Mouse (Mus musculus) limb, embryonic 12.5 days (tissue): ENCODE results near the gene Traf1. TPM values are rescaled to one million over a fixed set of nuclear protein-coding genes. Genes with fewer than 3 reads are reported as not detected.
A peak's percentile ranks its signal among the peaks of the same experiment; 100 is the strongest.

Experiments used
- ATAC-seq: fragments of 200-750 bp; cut with Nextera tagmentation; 2 replicates; pipeline ENCODE4 v1.8.0; 2017; ENCODE audit warnings: low read depth, moderate TSS enrichment; ENCODE audit not compliant: insufficient number of reproducible peaks, insufficient read depth, low FRiP score, low TSS enrichment
- H3K27ac ChIP-seq: fragments of 300-500 bp; sonication (generic); 2 replicates; pipeline ENCODE4 v1.5.1; 2016; ENCODE audit warnings: mild to moderate bottlenecking, moderate library complexity
- H3K27me3 ChIP-seq: fragments of 300-500 bp; sonication (generic); 2 replicates; pipeline ENCODE4 v1.6.1; 2016; ENCODE audit warnings: mild to moderate bottlenecking, moderate library complexity
- H3K36me3 ChIP-seq: fragments of 300-500 bp; sonication (generic); 2 replicates; pipeline ENCODE4 v1.6.1; 2016; ENCODE audit warnings: mild to moderate bottlenecking, moderate library complexity
- H3K4me1 ChIP-seq: fragments of 300-500 bp; sonication (generic); replicated peaks from 2 replicates; pipeline ENCODE4 v1.6.1; 2016
- H3K4me2 ChIP-seq: fragments of 300-500 bp; sonication (generic); 2 replicates; pipeline ENCODE4 v1.6.1; 2016; ENCODE audit warnings: mild to moderate bottlenecking, moderate library complexity
- H3K4me3 ChIP-seq: fragments of 300-500 bp; sonication (generic); replicated peaks from 2 replicates; pipeline ENCODE4 v1.5.1; 2016; ENCODE audit warnings: mild to moderate bottlenecking
- H3K9ac ChIP-seq: fragments of 300-500 bp; sonication (generic); replicated peaks from 2 replicates; pipeline ENCODE4 v1.6.1; 2016; ENCODE audit warnings: mild to moderate bottlenecking, moderate library complexity
- H3K9me3 ChIP-seq: fragments of 300-500 bp; sonication (generic); 2 replicates; pipeline ENCODE4 v1.6.1; 2016; ENCODE audit warnings: mild to moderate bottlenecking, moderate library complexity
- WGBS: fragments of 180-500 bp; shearing (Covaris S2); methylation state at CpG from one replicate; pipeline ENCODE4 v1.1.7; 2016; 5-methylcytosine and 5-hydroxymethylcytosine counted together
- polyA plus RNA-seq: library from polyadenylated mRNA; unstranded; fragments of >200 nt; fragmentation: Nextera tagmentation; extraction: Ambion mirVana; gene quantifications from 2 replicates; pipeline ENCODE4 v1.2.1, GENCODE M21; 2016

The Traf1 gene
- polyA plus RNA-seq, 1 experiment from 2014 or later = 0.61 TPM

GRCm38 (mm10) chr2:34965806-34966205, 4.2 kb upstream of the Traf1 start:
- peaks cover 12% of the 10 kb centered on the region; the same call in 1 of the 2 replicates for H3K4me1 ChIP-seq
- peaks cover 13% of the 10 kb centered on the region for H3K27me3 ChIP-seq
- ATAC-seq = no peak
- H3K9ac ChIP-seq = no peak overlapping the region
- WGBS = 66% methylated on average over 8 of the region's 8 CpGs
- no peak overlapping the region for H3K27ac ChIP-seq
- H3K9me3 ChIP-seq = no peaks in the 10 kb centered on the region
- no peak overlapping the region for H3K4me2 ChIP-seq
- H3K4me3 ChIP-seq = no peak overlapping the region
- no peaks in the 10 kb centered on the region for H3K36me3 ChIP-seq

DNA sequence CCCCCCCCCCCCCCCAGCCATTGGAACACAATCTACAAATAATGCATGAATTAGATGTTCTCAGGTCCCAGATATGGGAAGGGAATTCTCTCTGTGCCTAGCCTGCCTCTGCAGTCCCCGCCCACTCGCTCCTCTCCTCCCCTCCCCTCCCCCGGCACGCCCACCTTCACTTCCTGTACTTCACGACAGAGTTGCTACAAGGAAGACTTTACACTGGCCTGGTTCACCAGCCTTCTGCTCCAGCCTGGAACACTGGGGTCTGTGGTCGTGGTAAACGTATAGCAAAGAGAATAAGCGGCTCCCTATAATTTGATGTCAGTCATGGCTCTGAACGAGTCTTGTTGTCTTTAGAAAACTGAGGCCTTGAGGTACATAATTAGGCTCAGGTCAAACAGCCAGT, 3.7 kb upstream of the Traf1 start:
- H3K4me1 ChIP-seq = peaks cover 12% of the 10 kb centered on the region; the same call in 1 of the 2 replicates
- H3K4me2 ChIP-seq = no peak overlapping the region
- no peaks in the 10 kb centered on the region for H3K36me3 ChIP-seq
- no peak for ATAC-seq
- H3K27me3 ChIP-seq = peaks cover 15% of the 10 kb centered on the region
- no peak overlapping the region for H3K9ac ChIP-seq
- WGBS = 38% methylated on average over 9 of the region's 9 CpGs
- no peak overlapping the region for H3K27ac ChIP-seq
- H3K9me3 ChIP-seq = no peaks in the 10 kb centered on the region
- no peak overlapping the region for H3K4me3 ChIP-seq

- Histone ChIP-seq H3K4me3 (no peak overlapping the region), H3K4me1 (peaks cover 12% of the 10 kb centered on the region; the same call in 1 of the 2 replicates), H3K27me3 (peaks cover 15% of the 10 kb centered on the region), H3K9ac (no peak overlapping the region), H3K9me3 (no peaks in the 10 kb centered on the region), H3K4me2 (no peak overlapping the region), H3K27ac (no peak overlapping the region), H3K36me3 (no peaks in the 10 kb centered on the region)
- ATAC-seq = no peak
- 73% methylated on average over 9 of the region's 9 CpGs for WGBS
These were observed 3.1 kb upstream of the Traf1 start for GRCm38 (mm10) chr2:34964651-34965050.

- H3K4me2 ChIP-seq = no peak overlapping the region
- no peak overlapping the region for H3K9ac ChIP-seq
- no peaks in the 10 kb centered on the region for H3K36me3 ChIP-seq
- 87% methylated on average over 6 of the region's 6 CpGs for WGBS
- H3K4me3 ChIP-seq = no peak overlapping the region
- ATAC-seq = no peak
- peaks cover 15% of the 10 kb centered on the region for H3K27me3 ChIP-seq
- no peak overlapping the region for H3K27ac ChIP-seq
- peaks cover 12% of the 10 kb centered on the region; the same call in 1 of the 2 replicates for H3K4me1 ChIP-seq
- no peaks in the 10 kb centered on the region for H3K9me3 ChIP-seq
These were observed 2.7 kb upstream of the Traf1 start for GRCm38 (mm10) chr2:34964230-34964629.

DNA sequence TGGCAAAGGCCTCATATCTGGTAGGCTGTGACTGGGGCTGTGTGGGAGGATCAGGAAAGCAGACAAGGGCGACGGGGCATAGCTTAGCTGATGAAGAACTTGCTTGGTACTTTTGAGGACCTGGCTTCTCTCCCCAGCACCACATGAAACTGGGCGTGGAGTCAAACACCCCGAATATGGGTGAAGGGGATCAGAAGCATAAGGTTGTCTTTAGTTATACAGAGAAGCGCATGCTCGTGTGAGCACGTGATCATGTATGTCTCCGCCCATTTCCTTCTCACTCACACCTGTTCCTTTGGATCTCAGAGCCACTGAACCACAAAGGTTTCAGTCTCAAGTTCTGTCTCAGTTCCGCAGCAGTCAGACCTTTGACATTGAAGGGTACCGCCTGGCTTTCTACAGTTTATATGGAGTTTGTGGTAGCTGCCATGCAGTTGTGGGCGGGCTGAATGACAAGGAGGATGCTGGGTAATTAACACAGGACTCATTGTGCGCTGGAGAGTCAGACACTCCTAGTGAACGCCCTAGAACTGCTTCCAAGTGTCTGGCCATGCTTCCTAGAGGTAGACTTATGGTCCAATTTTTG, 1.9 kb upstream of the Traf1 start:
- no peak for ATAC-seq
- Histone ChIP-seq H3K36me3 (no peaks in the 10 kb centered on the region), H3K27me3 (peaks cover 18% of the 10 kb centered on the region), H3K4me1 (peaks cover 12% of the 10 kb centered on the region; the same call in 1 of the 2 replicates), H3K27ac (no peak overlapping the region), H3K4me2 (no peak overlapping the region), H3K9ac (no peak overlapping the region), H3K9me3 (no peaks in the 10 kb centered on the region), H3K4me3 (no peak overlapping the region)
- 79% methylated on average over 13 of the region's 13 CpGs for WGBS

GRCm38 (mm10) chr2:34962893-34963292, 1.3 kb upstream of the Traf1 start:
- Histone ChIP-seq H3K9ac (no peak overlapping the region), H3K27me3 (peaks cover 18% of the 10 kb centered on the region), H3K36me3 (no peaks in the 10 kb centered on the region), H3K4me3 (no peak overlapping the region), H3K9me3 (no peaks in the 10 kb centered on the region), H3K27ac (no peak overlapping the region), H3K4me1 (peaks cover 12% of the 10 kb centered on the region; the same call in 1 of the 2 replicates), H3K4me2 (no peak overlapping the region)
- ATAC-seq = no peak
- 79% methylated on average over 9 of the region's 9 CpGs for WGBS

- WGBS = 81% methylated on average over 2 of the region's 2 CpGs
- Histone ChIP-seq H3K4me2 (no peak overlapping the region), H3K9ac (no peak overlapping the region), H3K27ac (no peak overlapping the region), H3K9me3 (no peaks in the 10 kb centered on the region), H3K4me1 (peaks cover 12% of the 10 kb centered on the region; the same call in 1 of the 2 replicates), H3K27me3 (peaks cover 18% of the 10 kb centered on the region), H3K36me3 (no peaks in the 10 kb centered on the region), H3K4me3 (no peak overlapping the region)
- ATAC-seq = no peak
These were observed 639 bp upstream of the Traf1 start for GRCm38 (mm10) chr2:34962211-34962610.

DNA sequence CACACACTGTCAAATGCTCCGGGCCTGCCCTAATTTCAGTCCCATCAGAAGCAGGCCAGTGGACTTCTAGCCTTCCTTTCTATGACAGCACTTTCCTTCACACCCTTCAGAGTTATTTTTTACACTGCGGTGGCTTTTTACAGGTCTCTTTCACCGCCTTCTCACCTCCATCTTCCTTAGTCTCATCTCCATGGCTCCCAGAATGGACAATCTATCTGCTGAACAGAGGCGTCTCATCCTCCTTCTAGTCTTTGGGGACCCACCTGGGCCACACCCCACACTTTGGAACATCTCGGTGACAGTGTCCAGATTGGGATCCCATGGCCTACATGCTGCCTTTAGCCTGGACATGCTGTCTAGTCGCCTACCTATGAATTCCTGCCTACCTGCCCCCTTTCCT, 606 bp downstream of the Traf1 start:
- 71% methylated on average over 6 of the region's 6 CpGs for WGBS
- Histone ChIP-seq H3K27me3 (peaks cover 18% of the 10 kb centered on the region), H3K4me3 (peak overlapping the region; percentile 25), H3K36me3 (no peaks in the 10 kb centered on the region), H3K9ac (0 out of 2 replicates have a peak overlapping the region, but pooled peaks have one; percentile 37), H3K4me2 (peak overlapping the region; percentile 47), H3K27ac (no peak overlapping the region), H3K4me1 (peaks cover 12% of the 10 kb centered on the region; the same call in 1 of the 2 replicates), H3K9me3 (no peaks in the 10 kb centered on the region)
- ATAC-seq = no peak

DNA sequence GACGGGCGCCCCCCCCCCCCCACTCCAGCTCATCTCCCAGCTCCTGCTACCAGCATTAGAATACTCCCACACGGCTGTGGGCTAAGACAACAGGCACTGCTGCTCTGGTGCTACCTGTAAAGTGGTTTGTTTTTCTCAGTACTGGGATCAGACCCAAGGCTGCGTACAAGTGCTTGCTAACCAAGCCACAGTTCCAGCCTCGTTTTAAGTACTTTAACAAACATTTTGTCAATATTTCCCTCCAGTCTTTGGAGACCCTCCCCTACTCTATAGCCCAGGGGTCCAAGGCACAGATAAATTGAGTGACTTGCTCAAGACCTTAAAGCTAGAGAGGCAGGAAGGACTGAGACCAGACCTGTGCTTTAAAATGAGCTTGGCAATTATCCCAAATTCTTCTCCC, 1.1 kb downstream of the Traf1 start:
- H3K4me2 ChIP-seq = no peak overlapping the region
- no peak overlapping the region for H3K27ac ChIP-seq
- no peak for ATAC-seq
- no peak overlapping the region for H3K9ac ChIP-seq
- H3K9me3 ChIP-seq = no peaks in the 10 kb centered on the region
- H3K4me3 ChIP-seq = no peak overlapping the region
- peaks cover 7% of the 10 kb centered on the region; the same call in 1 of the 2 replicates for H3K4me1 ChIP-seq
- 75% methylated on average over 4 of the region's 5 CpGs for WGBS
- H3K27me3 ChIP-seq = peaks cover 18% of the 10 kb centered on the region
- H3K36me3 ChIP-seq = no peaks in the 10 kb centered on the region

GRCm38 (mm10) chr2:34958582-34958981, 3.0 kb downstream of the Traf1 start:
- Histone ChIP-seq H3K4me1 (peaks cover 2% of the 10 kb centered on the region; the same call in 1 of the 2 replicates), H3K27ac (no peak overlapping the region), H3K9ac (no peak overlapping the region), H3K4me3 (no peak overlapping the region), H3K36me3 (no peaks in the 10 kb centered on the region), H3K4me2 (no peak overlapping the region), H3K27me3 (peaks cover 22% of the 10 kb centered on the region), H3K9me3 (no peaks in the 10 kb centered on the region)
- ATAC-seq = no peak
- WGBS = 84% methylated on average over 7 of the region's 7 CpGs

- Histone ChIP-seq H3K27me3 (peaks cover 22% of the 10 kb centered on the region), H3K4me3 (no peak overlapping the region), H3K36me3 (no peaks in the 10 kb centered on the region), H3K4me2 (no peak overlapping the region), H3K4me1 (0 out of 2 replicates have a peak, but pooled peaks cover 2% of the 10 kb centered on the region), H3K9me3 (no peaks in the 10 kb centered on the region), H3K9ac (no peak overlapping the region), H3K27ac (no peak overlapping the region)
- WGBS = 78% methylated on average over 7 of the region's 7 CpGs
- no peak for ATAC-seq
These were observed 3.5 kb downstream of the Traf1 start for GRCm38 (mm10) chr2:34958036-34958435.

DNA sequence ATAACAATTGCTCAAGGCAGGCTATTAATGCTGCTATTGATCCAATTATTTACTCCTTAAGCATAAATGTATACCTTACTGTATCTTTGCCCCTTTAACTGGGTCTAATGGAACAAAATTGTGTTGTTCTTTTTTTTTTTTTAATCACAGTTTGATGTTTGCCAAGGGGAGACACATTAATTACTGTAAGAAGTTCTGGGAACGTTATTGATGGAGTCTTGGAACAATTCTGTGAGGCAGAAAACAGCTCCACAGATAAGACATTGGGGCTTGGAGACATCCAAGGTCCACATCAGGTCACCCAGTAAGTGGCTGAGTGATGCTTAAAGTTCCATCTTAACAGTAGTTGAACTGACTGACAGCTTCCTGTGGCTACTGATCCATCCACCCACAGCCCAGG, 4.2 kb downstream of the Traf1 start:
- Histone ChIP-seq H3K4me2 (no peak overlapping the region), H3K9ac (no peak overlapping the region), H3K27ac (no peak overlapping the region), H3K27me3 (peaks cover 22% of the 10 kb centered on the region), H3K4me3 (no peak overlapping the region), H3K4me1 (0 out of 2 replicates have a peak, but pooled peaks cover 2% of the 10 kb centered on the region), H3K36me3 (no peaks in the 10 kb centered on the region), H3K9me3 (no peaks in the 10 kb centered on the region)
- 76% methylated on average over 1 of the region's 1 CpGs for WGBS
- ATAC-seq = no peak
